Mouse (Mus musculus) megakaryocyte-erythroid progenitor cell, adult 5-6 weeks (primary cell): ENCODE measurements around the gene Pkhd1. TPM values are rescaled to one million over a fixed set of nuclear protein-coding genes. Genes with fewer than 3 reads are reported as not detected.
"Not testable (repeated sequence)": the region's sequence is repeated elsewhere in the genome, so short reads cannot be mapped to it uniquely, and the experiment has no call there.

ENCODE experiments used
- ATAC-seq: replicated peaks from 2 replicates; pipeline ENCODE4 v1.8.0; 2016; ENCODE audit warnings: mild to moderate bottlenecking, inconsistent platforms; ENCODE audit not compliant: severe bottlenecking, poor library complexity, low FRiP score, low TSS enrichment
- total RNA-seq, 2 experiments: library from RNA; stranded (forward) in 1 of 2; stranded (reverse) in 1 of 2; fragments of 200-1000, 215-1000 nt in 1 of 2; fragments of >200 nt in 1 of 2; fragmentation: Nextera tagmentation in 1 of 2; gene quantifications; 2 replicates each; pipeline ENCODE4 v1.2.3; 2014 to 2017

Gene Pkhd1
- total RNA-seq, 2 experiments from 2014 or later: not detected

GRCm38 (mm10) chr1:20306116-20306515 is 311.7 kb downstream of the Pkhd1 start:
- ATAC-seq: no peak

DNA sequence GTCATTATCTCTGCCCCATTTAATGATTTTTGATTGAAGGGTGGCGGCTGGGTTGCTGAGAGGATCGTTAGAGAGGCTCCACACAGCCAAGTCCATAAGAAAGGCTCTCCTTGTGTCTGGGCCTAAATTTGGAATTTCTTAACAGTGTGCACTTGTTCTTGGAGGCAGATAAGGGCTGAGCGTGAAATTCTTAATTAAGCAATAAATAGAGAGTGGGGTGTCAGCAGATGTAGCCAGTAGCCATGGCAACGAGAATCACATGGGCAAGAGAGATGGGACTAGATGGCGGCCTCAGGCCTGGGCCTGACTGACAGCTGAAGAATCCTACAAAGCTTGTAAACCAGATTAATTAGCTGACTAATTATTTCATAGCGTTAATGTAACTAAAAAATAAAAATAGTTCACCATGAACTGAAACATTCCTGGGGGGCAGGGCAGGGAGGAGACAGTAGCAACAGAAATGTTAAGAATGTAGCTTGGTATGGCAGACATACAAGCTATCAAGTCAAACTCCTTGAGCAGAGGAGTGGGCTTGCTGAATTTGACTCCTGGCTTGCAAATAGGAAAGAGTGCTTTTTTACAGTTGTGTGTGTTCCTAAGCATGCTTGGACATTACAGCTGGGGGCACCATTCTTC is 314.8 kb downstream of the Pkhd1 start:
- ATAC-seq: no peak

DNA sequence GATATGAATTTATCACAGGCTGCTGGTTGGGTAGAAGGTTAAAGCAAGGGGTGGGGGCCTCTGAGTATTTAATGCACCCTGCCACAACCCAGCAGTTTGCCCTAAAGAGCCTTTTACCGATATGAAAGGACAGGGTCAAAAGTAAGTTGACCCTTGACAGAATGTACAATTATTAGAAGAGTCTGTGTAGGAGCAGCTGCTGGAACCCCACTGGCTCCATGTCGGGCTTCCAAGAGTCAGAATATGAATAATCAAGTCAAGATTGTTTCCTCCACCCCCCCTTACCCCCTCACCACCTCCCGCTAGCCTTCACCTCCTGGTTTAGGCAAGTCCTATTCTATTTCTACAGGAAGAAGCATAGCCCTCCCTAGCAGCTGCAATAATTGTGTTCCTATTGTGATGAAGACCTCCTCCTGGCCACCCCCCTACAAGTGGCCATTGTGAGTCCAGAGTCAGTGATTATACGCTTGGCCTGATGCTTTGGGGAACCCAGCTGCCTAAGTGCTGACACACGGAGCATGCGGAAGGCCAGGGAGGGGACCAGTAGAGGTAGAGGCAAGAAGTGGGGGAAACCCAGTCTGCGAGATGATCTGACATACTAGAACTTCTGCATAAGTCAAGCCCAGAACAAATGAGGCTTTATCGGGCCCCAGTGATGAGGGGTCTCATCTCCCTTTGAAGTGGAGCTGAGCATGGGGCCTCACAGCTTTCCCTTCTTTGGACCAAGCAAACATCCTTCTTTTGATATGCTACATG is 315.5 kb downstream of the Pkhd1 start:
- no peak for ATAC-seq

- ATAC-seq: no peak
Measured at GRCm38 (mm10) chr1:20301631-20302030, 316.2 kb downstream of the Pkhd1 start.

DNA sequence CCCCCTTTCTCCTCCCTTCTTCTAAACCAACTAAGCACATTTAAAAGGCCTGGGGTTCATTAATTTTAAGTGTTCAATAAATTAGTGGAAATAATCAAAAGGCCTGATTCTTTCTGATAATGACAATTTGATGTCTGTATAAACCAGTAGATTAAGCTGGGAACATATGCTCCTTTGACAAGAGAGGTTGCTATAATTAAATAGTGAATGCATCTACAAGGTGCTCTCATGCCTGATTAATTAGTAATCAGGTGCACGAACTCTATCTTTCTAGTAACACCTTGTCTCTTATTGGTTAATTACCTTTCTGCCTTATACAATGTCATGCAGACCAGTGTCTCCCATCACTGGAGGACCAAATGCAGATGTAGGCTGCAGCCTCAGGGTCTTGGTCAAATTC is 329.2 kb downstream of the Pkhd1 start:
- no peak for ATAC-seq

DNA sequence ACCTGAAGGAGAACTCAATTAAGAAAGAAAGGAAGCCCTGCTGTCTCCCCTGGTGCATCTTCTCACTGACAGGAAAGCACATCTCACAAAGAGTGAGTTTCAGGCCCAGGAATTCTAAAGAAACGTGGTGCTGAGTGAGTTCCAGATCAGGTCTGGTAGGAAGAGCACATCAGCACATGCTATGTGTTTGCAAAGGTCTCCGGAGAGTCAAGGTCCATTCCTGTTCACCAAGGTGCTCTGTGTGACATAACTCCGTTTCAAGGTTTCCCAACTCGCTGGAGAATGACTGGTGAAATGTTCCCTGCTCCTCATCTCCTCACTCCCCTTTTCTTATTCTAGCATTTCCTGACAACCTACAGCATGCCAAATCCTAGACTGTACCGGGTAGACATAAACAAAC is 357.5 kb downstream of the Pkhd1 start:
- no peak for ATAC-seq

GRCm38 (mm10) chr1:20248169-20248568 is 369.7 kb downstream of the Pkhd1 start:
- no peak for ATAC-seq

- ATAC-seq: no peak
Measured at GRCm38 (mm10) chr1:20216681-20217080, 401.2 kb downstream of the Pkhd1 start.

GRCm38 (mm10) chr1:20190444-20190843 is 427.4 kb downstream of the Pkhd1 start:
- ATAC-seq: no peak

DNA sequence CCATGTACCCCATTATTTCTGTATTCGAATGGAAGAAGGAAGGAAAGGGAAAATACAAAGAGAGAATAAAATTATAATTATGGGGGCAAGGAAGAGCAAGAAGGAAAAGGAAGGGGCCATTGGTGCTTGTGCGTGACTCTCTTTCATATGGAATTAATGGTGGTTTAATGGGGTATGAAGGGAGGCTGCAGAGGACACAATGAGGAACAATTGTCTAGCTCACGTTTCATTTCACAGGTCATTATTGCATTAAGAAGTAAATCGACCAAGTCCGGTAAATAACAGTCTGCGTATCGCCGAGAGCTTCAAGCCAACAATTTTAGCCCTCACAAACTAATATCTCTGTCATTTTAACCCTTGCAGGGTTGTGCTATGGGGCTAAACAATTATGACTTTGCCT is 437.7 kb downstream of the Pkhd1 start:
- no peak for ATAC-seq

DNA sequence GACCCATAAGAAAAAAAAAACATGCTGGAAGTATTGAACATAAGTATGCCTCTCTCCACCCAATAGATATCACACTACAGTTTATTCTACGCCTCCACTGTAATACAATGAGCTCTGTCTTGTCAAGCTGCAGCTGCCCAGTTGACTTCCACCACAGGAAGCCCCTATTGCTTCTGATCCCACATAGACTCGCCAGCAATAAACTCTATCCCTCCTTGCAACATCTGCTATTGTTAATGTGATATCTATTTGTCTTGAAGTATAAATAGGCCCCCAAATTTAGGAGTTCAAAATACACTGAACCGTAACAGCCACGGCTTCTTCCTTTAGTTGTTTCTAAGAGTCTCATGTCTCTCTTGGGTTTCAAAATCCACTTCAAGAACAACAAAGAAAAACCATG is 446.7 kb downstream of the Pkhd1 start:
- no peak for ATAC-seq

GRCm38 (mm10) chr1:20150627-20151026 is 467.2 kb downstream of the Pkhd1 start:
- not testable (repeated sequence) for ATAC-seq

GRCm38 (mm10) chr1:20150016-20150415 is 467.8 kb downstream of the Pkhd1 start:
- no peak for ATAC-seq

- ATAC-seq: no peak
Measured at GRCm38 (mm10) chr1:20136205-20136604, 481.7 kb downstream of the Pkhd1 start.

DNA sequence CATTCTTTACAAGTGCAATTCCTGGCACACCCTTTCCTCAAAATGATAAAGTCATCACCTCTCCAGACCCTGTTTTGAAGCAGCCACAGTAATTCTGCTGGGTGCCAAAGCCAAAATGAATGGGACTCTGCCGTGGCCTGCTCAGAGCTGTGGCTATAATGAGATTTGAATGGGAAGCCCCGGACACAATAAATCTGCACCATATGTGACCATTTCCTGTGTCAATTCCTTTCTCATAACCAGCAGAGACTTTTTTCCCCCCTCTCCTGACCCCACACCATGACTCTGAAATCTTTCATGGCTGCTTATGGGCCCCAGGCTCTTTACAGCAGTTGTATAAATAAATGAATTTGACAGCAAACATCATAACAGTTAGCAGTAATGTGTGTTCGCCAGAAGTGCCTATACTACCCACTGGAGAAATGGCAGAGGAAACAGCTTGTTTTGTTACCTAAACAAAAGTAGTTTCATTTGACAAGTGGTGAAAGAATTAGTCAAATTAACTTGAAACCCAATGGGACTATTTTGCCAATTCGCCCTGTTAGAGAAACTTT is 482.7 kb downstream of the Pkhd1 start:
- no peak for ATAC-seq

DNA sequence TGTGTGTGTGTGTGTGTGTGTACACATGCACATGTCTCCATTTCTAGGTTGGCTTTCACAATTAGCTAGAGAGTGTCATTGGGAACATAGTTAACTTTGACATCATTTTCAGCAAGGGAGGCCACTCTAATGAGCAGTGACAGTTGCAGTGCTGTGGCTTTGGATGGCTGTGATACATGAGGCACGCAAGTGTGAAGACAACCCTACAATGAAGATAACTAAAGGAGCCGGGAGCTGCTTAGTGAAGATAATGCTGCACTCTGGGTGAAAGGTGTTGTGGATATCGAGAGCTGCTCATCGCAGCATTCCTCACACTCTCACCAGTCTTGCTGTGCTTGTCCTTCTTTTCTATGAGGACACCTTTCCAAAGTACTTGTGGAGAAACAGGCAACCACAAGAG is 484.2 kb downstream of the Pkhd1 start:
- ATAC-seq: no peak

DNA sequence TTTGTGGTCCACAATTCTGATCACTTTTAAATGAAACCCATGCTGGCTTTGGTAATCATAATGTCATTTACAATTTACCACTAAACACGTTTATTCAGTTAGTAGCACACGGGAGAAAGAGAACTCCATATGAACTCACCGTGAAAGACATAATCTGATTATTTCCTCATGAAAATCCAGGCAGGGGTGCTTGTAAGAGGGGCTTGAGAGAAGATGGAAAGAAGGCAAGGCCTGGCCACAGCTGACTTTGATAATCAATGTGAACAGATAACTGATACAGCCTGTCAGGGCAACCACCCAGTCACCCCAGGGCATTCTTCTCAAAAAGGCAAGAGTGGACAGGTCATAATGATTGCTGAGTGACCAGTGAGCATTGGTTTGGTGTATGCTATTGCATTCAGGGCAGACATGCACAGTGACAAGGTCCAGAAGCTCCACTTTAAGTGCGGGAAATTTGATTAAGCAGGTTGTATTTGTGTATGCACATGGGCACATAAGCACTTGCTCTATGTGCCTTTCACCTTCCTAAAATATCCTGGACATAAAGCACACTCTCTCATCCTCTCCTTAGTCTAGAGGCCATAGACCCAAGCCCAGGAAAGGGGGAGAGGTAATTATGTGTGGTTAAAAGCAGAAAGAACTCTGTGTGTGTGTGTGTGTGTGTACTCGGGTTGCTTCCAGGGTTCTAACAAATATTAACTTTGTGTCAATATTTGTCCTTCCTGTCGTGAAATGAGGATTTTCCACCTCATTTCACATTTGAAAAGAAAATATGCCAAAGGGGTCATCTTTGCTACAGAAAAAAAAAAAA is 485.9 kb downstream of the Pkhd1 start:
- no peak for ATAC-seq

GRCm38 (mm10) chr1:20117331-20117730 is 500.5 kb downstream of the Pkhd1 start:
- ATAC-seq: no peak

- ATAC-seq: no peak
Measured at GRCm38 (mm10) chr1:20069733-20070132, 548.1 kb downstream of the Pkhd1 start.

DNA sequence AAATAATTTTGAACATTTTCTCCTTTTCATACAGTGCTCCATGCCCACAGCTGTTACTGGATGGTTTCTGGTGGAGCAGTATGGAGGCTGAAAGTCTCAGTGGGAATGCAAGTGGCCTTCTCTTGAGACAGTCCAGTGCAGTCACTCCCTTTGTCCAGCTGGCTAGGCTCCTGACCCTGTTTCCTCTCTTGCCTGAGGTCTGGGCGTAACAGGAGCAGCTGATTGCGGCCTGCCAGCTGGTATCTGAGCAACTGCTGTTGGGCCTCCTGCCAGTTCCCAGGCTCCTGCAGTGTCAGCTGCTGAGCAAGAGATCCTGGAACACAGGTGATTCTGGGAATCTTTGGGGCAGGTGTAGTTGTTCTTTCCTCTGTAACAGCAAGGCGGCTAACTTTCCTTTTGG is 559.6 kb downstream of the Pkhd1 start:
- no peak for ATAC-seq
